ENCODE assay signal across 23 mouse cellular contexts in the genomic region with DNA sequence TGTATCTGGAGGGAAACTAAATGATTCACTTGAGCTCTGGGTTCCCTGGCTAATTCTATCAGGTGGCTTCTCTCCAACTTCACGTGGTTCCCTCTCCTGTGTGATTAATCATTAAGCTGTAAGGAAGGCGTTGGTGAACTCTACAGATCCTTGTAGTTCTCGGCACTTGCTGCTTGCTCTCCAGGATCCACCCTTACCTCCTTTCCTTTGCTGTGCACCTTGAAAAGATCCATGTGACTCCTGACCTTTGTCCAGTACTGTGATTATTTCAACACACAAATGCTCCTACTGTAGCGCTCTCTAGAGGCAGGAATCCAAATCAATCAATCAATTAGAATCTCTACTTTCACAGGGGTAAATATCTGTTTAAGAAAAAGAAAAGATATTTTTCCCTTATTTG. TPM values are rescaled to one million over a fixed set of nuclear protein-coding genes. Genes with fewer than 3 reads are reported as not detected.
DNase-seq lines count a peak whose midpoint lies in the region; ATAC-seq and TF ChIP-seq lines count a peak whose summit lies in the region.
"Had no signal": no experiment of that assay in that cellular context is flagged by ENCODE, and none has a peak within 500 bp of the region (broad histone marks: within the 10 kb centered on the region; RNA-seq: fewer than 3 reads in every experiment).

No protein-coding gene starts in this region.

- TF ChIP-seq CTCF in heart, adult 2 months (IDR thresholded peaks at IDR 0.05) = no peak

- in situ Hi-C loops in ES-E14 (cut with MboI; ENCODE audit: low sequenced_read_pairs in 2 of 2, unreplicated experiment in 2 of 2) = no loop called here

- no peaks in the 10 kb centered on the region for H3K79me2 ChIP-seq in heart, adult 2 months (replicated peaks; ENCODE audit: control insufficient read depth, insufficient read depth, low read length)

- intact Hi-C loops in heart, adult 2 months (cut with DNase I) = no loop called here

- H3K9me3 ChIP-seq in ES-E14 (ENCODE audit: control insufficient read depth, insufficient read depth, low read depth, low read length) = no peaks in the 10 kb centered on the region
- no peaks in the 10 kb centered on the region for H3K9me3 ChIP-seq in intestine, embryonic 15.5 days
- H3K9me3 ChIP-seq in kidney, embryonic 15.5 days (replicated peaks) = no peaks in the 10 kb centered on the region
- no peaks in the 10 kb centered on the region for H3K9me3 ChIP-seq in stomach, embryonic 14.5 days (ENCODE audit: control insufficient read depth, low read depth, low read length)
- no peaks in the 10 kb centered on the region for H3K9me3 ChIP-seq in midbrain, embryonic 13.5 days
- H3K9me3 ChIP-seq: heart, embryonic 15.5 days; lung, embryonic 15.5 days; neural tube, embryonic 12.5 days had no signal

- DNase-seq in ES-E14 (ENCODE audit: low read depth, low spot score) = peak; percentile 15
- DNase-seq in adrenal gland, postnatal 4 days (ENCODE audit: low spot score in 2 of 2) = no peak
- DNase-seq in heart, adult 2 months = no peak
- DNase-seq: adrenal gland, postnatal 36 days; layer of hippocampus, adult 9-11 months; right cerebral cortex, postnatal 25 days; thymus, postnatal 25 days had no signal

- ATAC-seq in intestine, embryonic 15.5 days = peak; percentile 97
- peak; percentile 91 for ATAC-seq in kidney, embryonic 15.5 days (replicated peaks; ENCODE audit: low FRiP score)
- ATAC-seq in stomach, embryonic 14.5 days (ENCODE audit: insufficient number of reproducible peaks, insufficient read depth, low FRiP score, low read depth) = peak; percentile 85
- no peak for ATAC-seq in midbrain, embryonic 13.5 days
- ATAC-seq: forebrain, embryonic 14.5 days had no signal

- H3K9ac ChIP-seq in ES-E14 (ENCODE audit: insufficient read depth, low read depth, low read length, poor library complexity, severe bottlenecking) = no peak overlapping the region
- H3K9ac ChIP-seq in intestine, embryonic 15.5 days = no peak overlapping the region
- no peak overlapping the region for H3K9ac ChIP-seq in kidney, embryonic 15.5 days
- H3K9ac ChIP-seq in stomach, embryonic 14.5 days (replicated peaks; ENCODE audit: low read depth, low read length) = no peak overlapping the region
- no peak overlapping the region for H3K9ac ChIP-seq in midbrain, embryonic 13.5 days (replicated peaks)
- H3K9ac ChIP-seq in heart, adult 2 months (ENCODE audit: low read depth, low read length) = no peak overlapping the region
- H3K9ac ChIP-seq: heart, embryonic 15.5 days; hindbrain, embryonic 14.5 days; lung, embryonic 15.5 days; neural tube, embryonic 12.5 days had no signal

- H3K4me2 ChIP-seq in intestine, embryonic 15.5 days (replicated peaks) = no peak overlapping the region
- no peak overlapping the region for H3K4me2 ChIP-seq in kidney, embryonic 15.5 days
- H3K4me2 ChIP-seq in stomach, embryonic 14.5 days (replicated peaks; ENCODE audit: low read depth, low read length) = no peak overlapping the region
- H3K4me2 ChIP-seq in midbrain, embryonic 13.5 days (replicated peaks) = no peak overlapping the region
- H3K4me2 ChIP-seq: heart, embryonic 15.5 days; hindbrain, embryonic 14.5 days; lung, embryonic 15.5 days; neural tube, embryonic 12.5 days had no signal

- 34% methylated on average over 4 of the region's 4 CpGs for WGBS in intestine, embryonic 15.5 days
- 46% methylated on average over 4 of the region's 4 CpGs for WGBS in kidney, embryonic 15.5 days
- WGBS in stomach, embryonic 14.5 days = 32% methylated on average over 4 of the region's 4 CpGs
- 85% methylated on average over 4 of the region's 4 CpGs for WGBS in midbrain, embryonic 13.5 days
- 75% methylated on average over 4 of the region's 4 CpGs for whole genome bisulfite sequencing in heart, adult 2 months

- H3K27me3 ChIP-seq in intestine, embryonic 15.5 days (replicated peaks) = no peaks in the 10 kb centered on the region
- no peaks in the 10 kb centered on the region for H3K27me3 ChIP-seq in kidney, embryonic 15.5 days
- H3K27me3 ChIP-seq in stomach, embryonic 14.5 days (ENCODE audit: control insufficient read depth, insufficient read depth, low read length) = no peaks in the 10 kb centered on the region
- H3K27me3 ChIP-seq in midbrain, embryonic 13.5 days = no peaks in the 10 kb centered on the region
- no peaks in the 10 kb centered on the region for H3K27me3 ChIP-seq in heart, adult 2 months (ENCODE audit: control insufficient read depth, insufficient read depth, low read length)
- H3K27me3 ChIP-seq: heart, embryonic 15.5 days; lung, embryonic 15.5 days; megakaryocyte, embryonic 14.5 days; neural tube, embryonic 12.5 days had no signal

- no peak overlapping the region for H3K4me3 ChIP-seq in ES-E14 (ENCODE audit: insufficient read depth in 1 of 2, low read depth in 1 of 2, low read length in 2 of 2, poor library complexity in 1 of 2, severe bottlenecking in 1 of 2)
- no peak overlapping the region for H3K4me3 ChIP-seq in intestine, embryonic 15.5 days (replicated peaks)
- H3K4me3 ChIP-seq in kidney, embryonic 15.5 days (replicated peaks) = no peak overlapping the region
- H3K4me3 ChIP-seq in stomach, embryonic 14.5 days (ENCODE audit: low read depth, low read length) = no peak overlapping the region
- no peak overlapping the region for H3K4me3 ChIP-seq in midbrain, embryonic 13.5 days (replicated peaks)
- no peak overlapping the region for H3K4me3 ChIP-seq in heart, adult 2 months
- H3K4me3 ChIP-seq: heart, embryonic 15.5 days; lung, embryonic 15.5 days; megakaryocyte, embryonic 14.5 days; neural tube, embryonic 12.5 days had no signal

- H3K36me3 ChIP-seq in ES-E14 (ENCODE audit: control insufficient read depth, insufficient read depth, low read length, poor library complexity, severe bottlenecking) = no peaks in the 10 kb centered on the region
- H3K36me3 ChIP-seq in intestine, embryonic 15.5 days = no peaks in the 10 kb centered on the region
- H3K36me3 ChIP-seq in kidney, embryonic 15.5 days = no peaks in the 10 kb centered on the region
- H3K36me3 ChIP-seq in stomach, embryonic 14.5 days (ENCODE audit: control insufficient read depth, insufficient read depth, low read length) = no peaks in the 10 kb centered on the region
- H3K36me3 ChIP-seq in midbrain, embryonic 13.5 days = no peaks in the 10 kb centered on the region
- H3K36me3 ChIP-seq in heart, adult 2 months (ENCODE audit: control insufficient read depth, insufficient read depth, low read length) = no peaks in the 10 kb centered on the region
- H3K36me3 ChIP-seq: heart, embryonic 15.5 days; lung, embryonic 15.5 days; neural tube, embryonic 12.5 days had no signal

- TF ChIP-seq EP300 in heart, adult 2 months (IDR thresholded peaks at IDR 0.05; ENCODE audit: insufficient read depth, low read depth, low read length) = no peak

- TF ChIP-seq POLR2A in heart, adult 2 months (IDR thresholded peaks at IDR 0.05; ENCODE audit: insufficient read depth, low read depth, low read length) = no peak

- no peak overlapping the region for H3K27ac ChIP-seq in ES-E14 (ENCODE audit: insufficient read depth, low read depth, low read length, poor library complexity, severe bottlenecking)
- peak overlapping the region; percentile 36; the same call in 1 of the 2 replicates for H3K27ac ChIP-seq in intestine, embryonic 15.5 days
- H3K27ac ChIP-seq in kidney, embryonic 15.5 days = 0 out of 2 replicates have a peak overlapping the region, but pooled peaks have one; percentile 23
- H3K27ac ChIP-seq in stomach, embryonic 14.5 days (ENCODE audit: low read length) = no peak overlapping the region
- no peak overlapping the region for H3K27ac ChIP-seq in midbrain, embryonic 13.5 days
- H3K27ac ChIP-seq in heart, adult 2 months = no peak overlapping the region
- H3K27ac ChIP-seq: heart, embryonic 15.5 days; hindbrain, embryonic 14.5 days; lung, embryonic 15.5 days; neural tube, embryonic 12.5 days had no signal

- H3K4me1 ChIP-seq in ES-E14 (ENCODE audit: control insufficient read depth in 2 of 2, insufficient read depth in 2 of 2, low read length in 2 of 2, poor library complexity in 1 of 2) = no peaks in the 10 kb centered on the region
- no peaks in the 10 kb centered on the region for H3K4me1 ChIP-seq in intestine, embryonic 15.5 days (replicated peaks)
- no peaks in the 10 kb centered on the region for H3K4me1 ChIP-seq in kidney, embryonic 15.5 days
- no peaks in the 10 kb centered on the region for H3K4me1 ChIP-seq in stomach, embryonic 14.5 days (ENCODE audit: control insufficient read depth, insufficient read depth, low read length)
- no peaks in the 10 kb centered on the region for H3K4me1 ChIP-seq in midbrain, embryonic 13.5 days (replicated peaks)
- no peaks in the 10 kb centered on the region for H3K4me1 ChIP-seq in heart, adult 2 months (ENCODE audit: control insufficient read depth, insufficient read depth, low read length)
- H3K4me1 ChIP-seq: lung, embryonic 15.5 days; megakaryocyte, embryonic 14.5 days; neural tube, embryonic 12.5 days had no signal

RNA-seq across cellular contexts. Expression of gene 2310079G19Rik, which starts 4.0 kb away (rescaled TPM):
- total RNA-seq in ES-E14 (2012; rRNA removed) = not detected in 2 replicates
- not detected in 2 replicates for polyA plus RNA-seq in intestine, embryonic 15.5 days (2015; fragmentation: Nextera tagmentation; extraction: Ambion mirVana)
- polyA plus RNA-seq in kidney, embryonic 15.5 days (2015; fragmentation: Nextera tagmentation; extraction: Ambion mirVana) = not detected in 2 replicates
- not detected in 2 replicates for polyA plus RNA-seq in stomach, embryonic 14.5 days (2014; fragmentation: Nextera tagmentation; extraction: Ambion mirVana)
- polyA plus RNA-seq in midbrain, embryonic 13.5 days (2015; fragmentation: Nextera tagmentation; extraction: Ambion mirVana) = not detected in 2 replicates
- not detected for total RNA-seq in adrenal gland, postnatal 4 days (2021)
- not detected for total RNA-seq in heart, adult 2 months (2021)
- not detected in 2 replicates for polyA plus RNA-seq in heart, adult 2 months (2012; rRNA removed)
- total RNA-seq: adrenal gland, postnatal 36 days; granulocyte monocyte progenitor cell, adult 5-6 weeks; left cerebral cortex, postnatal 10 days; MEL; midbrain, postnatal 0 days had no signal
- polyA plus RNA-seq: C2C12; forebrain, embryonic 14.5 days; heart, embryonic 15.5 days; hindbrain, embryonic 14.5 days; limb, embryonic 14.5 days; lung, embryonic 15.5 days; midbrain, postnatal 0 days; neural tube, embryonic 12.5 days had no signal

RNA-seq across cellular contexts. Expression of gene Krtap26-1, which starts 16.1 kb away (rescaled TPM):
- total RNA-seq in ES-E14 (2012; rRNA removed) = not detected in 2 replicates
- not detected in 2 replicates for polyA plus RNA-seq in intestine, embryonic 15.5 days (2015; fragmentation: Nextera tagmentation; extraction: Ambion mirVana)
- not detected in 2 replicates for polyA plus RNA-seq in kidney, embryonic 15.5 days (2015; fragmentation: Nextera tagmentation; extraction: Ambion mirVana)
- polyA plus RNA-seq in stomach, embryonic 14.5 days (2014; fragmentation: Nextera tagmentation; extraction: Ambion mirVana) = not detected in 2 replicates
- not detected in 2 replicates for polyA plus RNA-seq in midbrain, embryonic 13.5 days (2015; fragmentation: Nextera tagmentation; extraction: Ambion mirVana)
- total RNA-seq in adrenal gland, postnatal 4 days (2021) = not detected
- total RNA-seq in heart, adult 2 months (2021) = not detected
- not detected in 2 replicates for polyA plus RNA-seq in heart, adult 2 months (2012; rRNA removed)
- total RNA-seq: adrenal gland, postnatal 36 days; granulocyte monocyte progenitor cell, adult 5-6 weeks; left cerebral cortex, postnatal 10 days; MEL; midbrain, postnatal 0 days had no signal
- polyA plus RNA-seq: C2C12; forebrain, embryonic 14.5 days; heart, embryonic 15.5 days; hindbrain, embryonic 14.5 days; limb, embryonic 14.5 days; lung, embryonic 15.5 days; midbrain, postnatal 0 days; neural tube, embryonic 12.5 days had no signal

RNA-seq across cellular contexts. Expression of gene Krtap24-1, which starts 19.4 kb away (rescaled TPM):
- total RNA-seq in ES-E14 (2012; rRNA removed) = not detected in 2 replicates
- not detected in 2 replicates for polyA plus RNA-seq in intestine, embryonic 15.5 days (2015; fragmentation: Nextera tagmentation; extraction: Ambion mirVana)
- not detected in 2 replicates for polyA plus RNA-seq in kidney, embryonic 15.5 days (2015; fragmentation: Nextera tagmentation; extraction: Ambion mirVana)
- polyA plus RNA-seq in stomach, embryonic 14.5 days (2014; fragmentation: Nextera tagmentation; extraction: Ambion mirVana) = not detected in 2 replicates
- not detected in 2 replicates for polyA plus RNA-seq in midbrain, embryonic 13.5 days (2015; fragmentation: Nextera tagmentation; extraction: Ambion mirVana)
- not detected for total RNA-seq in adrenal gland, postnatal 4 days (2021)
- not detected for total RNA-seq in heart, adult 2 months (2021)
- polyA plus RNA-seq in heart, adult 2 months (2012; rRNA removed) = not detected in 2 replicates
- total RNA-seq: adrenal gland, postnatal 36 days; granulocyte monocyte progenitor cell, adult 5-6 weeks; left cerebral cortex, postnatal 10 days; MEL; midbrain, postnatal 0 days had no signal
- polyA plus RNA-seq: C2C12; forebrain, embryonic 14.5 days; heart, embryonic 15.5 days; hindbrain, embryonic 14.5 days; limb, embryonic 14.5 days; lung, embryonic 15.5 days; midbrain, postnatal 0 days; neural tube, embryonic 12.5 days had no signal

RNA-seq across cellular contexts. Expression of gene Krtap27-1, which starts 40.0 kb away (rescaled TPM):
- not detected in 2 replicates for total RNA-seq in ES-E14 (2012; rRNA removed)
- polyA plus RNA-seq in intestine, embryonic 15.5 days (2015; fragmentation: Nextera tagmentation; extraction: Ambion mirVana) = not detected in 2 replicates
- polyA plus RNA-seq in kidney, embryonic 15.5 days (2015; fragmentation: Nextera tagmentation; extraction: Ambion mirVana) = not detected in 2 replicates
- not detected in 2 replicates for polyA plus RNA-seq in stomach, embryonic 14.5 days (2014; fragmentation: Nextera tagmentation; extraction: Ambion mirVana)
- not detected in 2 replicates for polyA plus RNA-seq in midbrain, embryonic 13.5 days (2015; fragmentation: Nextera tagmentation; extraction: Ambion mirVana)
- total RNA-seq in adrenal gland, postnatal 4 days (2021) = not detected
- total RNA-seq in heart, adult 2 months (2021) = not detected
- not detected in 2 replicates for polyA plus RNA-seq in heart, adult 2 months (2012; rRNA removed)
- total RNA-seq: adrenal gland, postnatal 36 days; granulocyte monocyte progenitor cell, adult 5-6 weeks; left cerebral cortex, postnatal 10 days; MEL; midbrain, postnatal 0 days had no signal
- polyA plus RNA-seq: C2C12; forebrain, embryonic 14.5 days; heart, embryonic 15.5 days; hindbrain, embryonic 14.5 days; limb, embryonic 14.5 days; lung, embryonic 15.5 days; midbrain, postnatal 0 days; neural tube, embryonic 12.5 days had no signal

Comparison
In these comparisons a context has a peak if more than half of its experiments do, and no peak if none do; other contexts are left out.
1. H3K27ac ChIP-seq: peak in intestine, embryonic 15.5 days (single experiment) and kidney, embryonic 15.5 days (single experiment); none in ES-E14 (single experiment), stomach, embryonic 14.5 days (single experiment), midbrain, embryonic 13.5 days (single experiment) and heart, adult 2 months (single experiment).